Mouse (Mus musculus) liver, adult 2 months (tissue): Measurements from ENCODE around the gene Olfr1371.

Experiments used
- CTCF ChIP-seq: fragments of 200-500 bp; IDR thresholded peaks from 2 replicates; pipeline ENCODE4 v1.5.1; 2011; ENCODE audit warnings: low read depth, low read length, control low read depth
- POLR2A ChIP-seq: fragments of 200-500 bp; IDR thresholded peaks from 2 replicates; pipeline ENCODE4 v1.6.1; 2011; ENCODE audit warnings: low read length, control low read depth; ENCODE audit not compliant: insufficient read depth; ENCODE audit errors: extremely low read depth

- TF ChIP-seq CTCF = no peak
- TF ChIP-seq POLR2A = no peak
Measured at GRCm38 (mm10) chr11:52233043-52233653, 19.4 kb upstream of the Olfr1371 start.
